Mouse (Mus musculus) lung, embryonic 16.5 days (tissue): ENCODE data around the gene Zscan25. TPM values are rescaled to one million over a fixed set of nuclear protein-coding genes. Genes with fewer than 3 reads are reported as not detected.

Source experiments
- polyA plus RNA-seq: library from polyadenylated mRNA; unstranded; fragments of >200 nt; fragmentation: Nextera tagmentation; extraction: Ambion mirVana; gene quantifications from 2 replicates; pipeline ENCODE4 v1.2.1, GENCODE M21; 2015

Zscan25 gene
- polyA plus RNA-seq, 1 experiment from 2014 or later, result 0.57 TPM

Other genes starting within 250 kb of the Zscan25 start
- 0.25 TPM in 1 of 2 replicates, not detected in the other for gene Gm4871, start 247.7 kb upstream of the Zscan25 start, polyA plus RNA-seq
- 0.23 TPM in 1 of 2 replicates, not detected in the other for gene 1700018F24Rik, start 237.5 kb upstream of the Zscan25 start, polyA plus RNA-seq
- 146 and 150 TPM in 2 replicates for gene Arpc1a, start 196.7 kb upstream of the Zscan25 start, polyA plus RNA-seq
- gene Kpna7, start 196.5 kb upstream of the Zscan25 start, polyA plus RNA-seq, result not detected in 2 replicates
- gene Arpc1b, start 166.3 kb upstream of the Zscan25 start, polyA plus RNA-seq, result 379 and 391 TPM in 2 replicates
- gene Pdap1, start 140.3 kb upstream of the Zscan25 start, polyA plus RNA-seq, result 78.0 and 94.0 TPM in 2 replicates
- 178 and 181 TPM in 2 replicates for gene Bud31, start 140.1 kb upstream of the Zscan25 start, polyA plus RNA-seq
- gene Ptcd1, start 113.4 kb upstream of the Zscan25 start, polyA plus RNA-seq, result 15.7 and 15.9 TPM in 2 replicates
- 49.1 and 50.4 TPM in 2 replicates for gene Cpsf4, start 113.3 kb upstream of the Zscan25 start, polyA plus RNA-seq
- 672 and 734 TPM in 2 replicates for gene Atp5j2, start 88.4 kb upstream of the Zscan25 start, polyA plus RNA-seq
- gene Zkscan14, start 78.6 kb upstream of the Zscan25 start, polyA plus RNA-seq, result 9.4 and 10.9 TPM in 2 replicates
- 12.0 and 12.4 TPM in 2 replicates for gene Zkscan5, start 75.9 kb upstream of the Zscan25 start, polyA plus RNA-seq
- gene Zfp655, start 48.8 kb upstream of the Zscan25 start, polyA plus RNA-seq, result 33.9 and 36.5 TPM in 2 replicates
- gene Cyp3a57, start 64.8 kb downstream of the Zscan25 start, polyA plus RNA-seq, result not detected in 2 replicates
- gene Cyp3a16, start 189.2 kb downstream of the Zscan25 start, polyA plus RNA-seq, result 0.11 TPM in 1 of 2 replicates, not detected in the other